Mouse (Mus musculus) cerebellum, adult 2 months (tissue): ENCODE results near the gene Phkb. TPM values are rescaled to one million over a fixed set of nuclear protein-coding genes. Genes with fewer than 3 reads are reported as not detected.
"Not testable (repeated sequence)": the region's sequence is repeated elsewhere in the genome, so short reads cannot be mapped to it uniquely, and the experiment has no call there.

Experiments
- DNase-seq, 2 experiments: peaks; one replicate each; pipeline ENCODE4 v3.0.0; 2021
- H3K27ac ChIP-seq: fragments of 200-500 bp; 2 replicates; pipeline ENCODE4 v1.5.1; 2012; ENCODE audit warnings: low read length, control low read depth, inconsistent platforms; ENCODE audit not compliant: insufficient read depth
- H3K27me3 ChIP-seq: fragments of 200-500 bp; 2 replicates; pipeline ENCODE4 v1.6.1; 2012; ENCODE audit warnings: inconsistent platforms, mild to moderate bottlenecking, low read length, moderate library complexity; ENCODE audit not compliant: control insufficient read depth, insufficient read depth
- H3K4me1 ChIP-seq: fragments of 200-500 bp; 2 replicates; pipeline ENCODE4 v1.6.1; 2011; ENCODE audit warnings: low read length; ENCODE audit not compliant: control insufficient read depth, insufficient read depth
- H3K4me3 ChIP-seq: fragments of 200-500 bp; replicated peaks from 2 replicates; pipeline ENCODE3; 2011; ENCODE audit warnings: mild to moderate bottlenecking, low read depth, low read length, control low read depth; ENCODE audit not compliant: insufficient read depth
- CTCF ChIP-seq: fragments of 200-500 bp; IDR thresholded peaks from 2 replicates; pipeline ENCODE4 v1.5.1; 2011; ENCODE audit warnings: low read depth, mild to moderate bottlenecking, control low read depth, low read length, moderate library complexity, borderline replicate concordance; ENCODE audit not compliant: insufficient read depth
- POLR2A ChIP-seq: fragments of 200-500 bp; IDR thresholded peaks from 2 replicates; pipeline ENCODE4 v1.6.1; 2011; ENCODE audit warnings: low read length, control low read depth, borderline replicate concordance; ENCODE audit not compliant: insufficient read depth
- WGBS: fragments of 180-500 bp; shearing (Covaris S2); methylation state at CpG from one replicate; pipeline ENCODE4 v1.1.7; 2018; 5-methylcytosine and 5-hydroxymethylcytosine counted together
- polyA plus RNA-seq: library from polyadenylated mRNA; depleted of rRNA; stranded (reverse); fragments of >200 nt; gene quantifications from 2 replicates; pipeline ENCODE4 v1.2.3, GENCODE M21; 2012

The Phkb gene
- polyA plus RNA-seq, 1 experiment: 34.4 TPM

DNA sequence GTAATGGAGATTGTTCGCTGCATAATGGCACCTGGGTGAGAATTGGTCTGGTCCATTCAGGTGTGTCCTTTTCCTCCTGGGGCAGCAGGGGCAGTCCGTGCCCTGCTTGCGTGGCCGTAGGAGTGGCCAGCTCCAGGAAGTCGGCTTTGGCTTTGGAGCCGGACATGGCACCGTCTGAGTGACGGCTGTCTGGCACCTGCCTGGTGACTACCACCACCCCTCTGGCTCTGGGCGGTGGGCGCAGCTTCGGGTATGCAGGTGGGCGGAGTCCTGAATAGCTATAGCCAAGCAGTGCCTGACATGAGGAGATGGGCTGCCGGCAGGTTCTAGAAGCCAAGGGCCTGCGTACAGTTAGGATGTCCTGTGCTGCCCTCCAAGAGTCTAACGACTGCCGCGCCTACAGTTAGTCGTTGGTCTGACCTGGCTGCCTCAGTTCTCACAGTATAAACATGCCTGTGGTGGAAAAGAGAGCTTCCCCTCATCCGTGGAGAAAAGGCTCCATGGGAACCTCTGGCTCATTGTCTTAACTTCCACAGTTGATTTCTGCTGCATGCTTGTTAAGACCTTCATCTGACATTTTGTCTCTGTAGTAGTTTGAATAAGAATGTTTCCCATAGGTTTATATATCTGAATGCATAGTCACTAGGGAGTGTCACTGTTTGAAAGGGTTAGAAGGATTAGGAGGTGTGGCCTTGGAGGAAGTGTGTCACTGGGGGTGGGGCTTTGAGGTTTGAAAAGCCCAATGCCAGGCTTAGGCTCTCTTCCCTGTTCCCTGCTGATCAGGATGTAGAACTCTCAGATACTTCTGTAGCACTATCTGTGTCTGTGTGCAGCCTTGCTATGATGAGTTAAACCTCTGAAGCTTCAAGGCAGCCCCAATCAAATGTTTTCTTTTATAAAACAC is 13.7 kb downstream of the Phkb start:
- Histone ChIP-seq H3K27ac (no peak overlapping the region), H3K27me3 (no peaks in the 10 kb centered on the region), H3K4me1 (no peaks in the 10 kb centered on the region), H3K4me3 (no peak overlapping the region)
- no peak for DNase-seq
- TF ChIP-seq POLR2A (no peak), CTCF (no peak)
- 88% methylated on average over 19 of the region's 19 CpGs for WGBS

DNA sequence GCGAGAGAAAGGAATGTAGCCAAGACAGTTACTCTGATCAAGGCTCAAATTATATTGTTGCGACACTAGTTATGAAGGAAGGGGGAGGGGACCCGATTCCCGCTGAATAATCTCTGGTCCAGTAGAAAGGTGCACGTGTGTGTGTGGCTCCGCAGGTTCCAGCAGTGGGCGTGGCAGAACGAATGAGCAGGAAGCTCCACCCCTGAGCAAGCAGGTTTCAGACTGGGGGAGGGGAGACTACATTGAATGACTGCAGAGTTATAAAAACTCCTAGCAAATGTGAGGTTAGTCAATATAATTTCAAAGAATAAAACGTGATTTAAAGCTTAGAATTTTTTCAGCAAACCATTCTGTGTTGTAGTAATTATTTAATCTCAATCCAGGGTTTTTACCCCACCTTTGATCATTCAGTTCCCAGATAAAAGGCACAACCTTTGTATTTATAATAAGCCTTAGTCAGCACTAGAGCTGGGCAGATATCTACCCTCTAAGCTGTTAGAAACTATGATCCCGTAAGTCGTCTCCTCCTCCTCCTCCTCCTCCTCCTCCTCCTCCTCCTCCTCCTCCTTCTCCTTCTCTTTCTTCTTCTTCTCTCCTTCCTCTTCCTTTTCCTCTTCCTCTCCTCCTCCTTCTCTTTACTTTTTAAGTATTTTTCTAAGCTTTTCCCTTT is 16.6 kb downstream of the Phkb start:
- not testable (repeated sequence) for DNase-seq

DNA sequence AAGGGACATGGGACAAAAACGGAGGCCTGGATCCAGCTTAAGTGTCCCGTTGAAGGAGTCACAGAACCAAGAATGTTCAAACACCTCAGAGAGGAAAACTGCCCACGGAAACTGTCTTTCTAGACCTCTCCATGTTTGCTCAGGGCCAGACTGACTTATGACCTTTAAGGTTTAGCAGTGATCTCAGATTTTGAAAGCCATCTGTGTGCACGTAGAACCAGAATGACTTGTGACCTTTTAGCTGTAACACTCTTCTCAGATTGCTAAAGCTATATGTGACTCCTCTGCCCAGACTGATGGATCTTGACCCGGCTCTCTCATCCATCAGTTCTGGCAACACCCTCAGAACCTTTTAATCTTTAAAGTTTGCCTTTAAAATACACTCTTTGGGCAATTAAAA is 19.9 kb downstream of the Phkb start:
- Histone ChIP-seq H3K4me1 (peaks cover 9% of the 10 kb centered on the region; the same call in 1 of the 2 replicates), H3K27me3 (no peaks in the 10 kb centered on the region), H3K27ac (no peak overlapping the region), H3K4me3 (no peak overlapping the region)
- no peak for DNase-seq
- 95% methylated on average over 5 of the region's 5 CpGs for whole genome bisulfite sequencing
- TF ChIP-seq CTCF (no peak), POLR2A (no peak)

More for the DNA sequence above, 16.6 kb downstream of the Phkb start:
- not testable (repeated sequence) for H3K27me3 ChIP-seq, H3K4me1 ChIP-seq, H3K27ac ChIP-seq, H3K4me3 ChIP-seq
- WGBS: 63% methylated on average over 11 of the region's 11 CpGs

DNA sequence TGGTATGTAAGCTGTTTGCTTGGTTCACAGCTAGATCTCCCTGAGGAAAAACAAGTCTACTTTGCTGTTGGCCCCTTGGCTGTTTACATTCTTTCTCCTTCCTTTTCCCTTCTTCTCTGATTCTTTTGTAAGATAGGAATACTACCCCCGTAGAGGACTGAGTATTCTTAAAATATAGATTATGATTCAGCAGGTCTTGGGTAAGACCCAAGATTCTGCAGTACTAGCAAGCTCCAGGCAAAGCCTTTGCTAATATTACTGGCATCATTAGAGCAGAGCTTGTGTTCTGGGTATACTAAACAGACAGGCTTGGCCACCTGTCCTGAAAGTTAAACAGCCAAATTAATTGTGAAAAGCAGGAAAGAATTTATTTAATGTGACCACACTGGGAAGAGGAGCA is 21.6 kb downstream of the Phkb start:
- Histone ChIP-seq H3K4me1 (peaks cover 9% of the 10 kb centered on the region; the same call in 1 of the 2 replicates), H3K27ac (no peak overlapping the region), H3K4me3 (no peak overlapping the region), H3K27me3 (no peaks in the 10 kb centered on the region)
- no peak for TF ChIP-seq POLR2A
- TF ChIP-seq CTCF: no peak
- no peak for DNase-seq
- 11% methylated on average over 1 of the region's 1 CpGs for WGBS

DNA sequence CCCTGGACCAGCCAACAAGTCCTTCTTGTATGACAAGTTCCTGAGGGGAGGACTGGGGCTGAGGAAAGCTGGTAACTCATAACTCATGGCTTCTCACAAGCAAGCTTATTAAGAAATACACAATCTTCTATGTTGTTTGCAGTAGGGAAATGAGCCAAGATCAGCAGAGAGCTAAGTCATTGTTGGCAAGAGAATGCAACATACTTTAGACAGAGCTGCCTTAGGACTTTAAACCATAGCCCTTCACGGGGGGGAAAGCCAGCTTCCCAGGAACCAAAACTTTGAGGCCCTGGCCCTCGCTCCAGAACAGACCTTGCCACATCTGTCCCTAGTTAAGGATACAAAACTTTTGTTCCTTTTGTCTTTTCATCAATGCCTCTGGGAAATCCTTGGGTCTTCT is 30.9 kb downstream of the Phkb start:
- no peak for DNase-seq
- H3K27ac ChIP-seq: no peak overlapping the region
- no peaks in the 10 kb centered on the region for H3K4me1 ChIP-seq
- TF ChIP-seq POLR2A: no peak
- no peak for TF ChIP-seq CTCF
- H3K4me3 ChIP-seq: no peak overlapping the region
- WGBS: 37% methylated on average over 2 of the region's 2 CpGs
- no peaks in the 10 kb centered on the region for H3K27me3 ChIP-seq

DNA sequence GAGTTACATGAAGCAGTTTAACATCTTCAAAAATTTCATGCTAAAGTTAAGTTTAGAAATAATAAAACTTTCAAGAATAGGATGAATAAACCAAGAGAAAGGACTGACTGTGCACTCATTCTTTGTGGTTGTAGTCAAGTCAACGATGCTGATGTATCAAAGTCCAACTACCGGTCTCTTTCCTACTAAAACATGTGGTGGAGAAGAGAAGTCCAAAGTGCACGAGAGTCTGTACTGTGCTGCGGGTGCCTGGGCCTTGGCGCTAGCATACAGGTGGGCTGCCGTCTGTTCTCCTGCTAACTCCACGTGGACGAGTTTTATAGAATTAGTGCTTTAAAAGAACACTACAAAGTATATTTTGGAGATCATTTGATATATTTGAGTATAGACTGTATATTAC is 37.2 kb downstream of the Phkb start:
- TF ChIP-seq CTCF (no peak), POLR2A (no peak)
- WGBS: 94% methylated on average over 8 of the region's 8 CpGs
- DNase-seq: no peak

DNA sequence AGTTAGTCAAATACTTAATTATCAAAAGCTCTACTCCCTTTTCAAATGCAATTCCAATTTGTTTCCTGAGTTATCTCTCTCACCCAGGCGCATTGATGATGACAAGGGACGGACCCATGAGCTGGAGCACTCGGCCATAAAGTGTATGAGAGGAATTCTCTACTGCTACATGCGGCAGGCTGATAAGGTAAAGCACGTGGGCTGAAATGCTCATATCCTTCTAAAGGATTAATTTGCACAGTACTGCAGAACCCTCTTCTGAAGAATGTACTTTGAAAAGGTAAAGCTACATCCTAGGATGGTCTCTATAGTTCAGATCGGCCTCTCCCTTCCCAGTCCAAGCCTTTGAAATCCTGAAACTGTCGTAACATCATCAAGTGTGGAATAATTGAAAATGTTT is 38.9 kb downstream of the Phkb start:
- H3K27me3 ChIP-seq: no peaks in the 10 kb centered on the region
- DNase-seq: no peak
- no peak overlapping the region for H3K27ac ChIP-seq
- TF ChIP-seq CTCF (no peak), POLR2A (no peak)
- 93% methylated on average over 7 of the region's 7 CpGs for WGBS
- H3K4me3 ChIP-seq: no peak overlapping the region
- no peaks in the 10 kb centered on the region for H3K4me1 ChIP-seq

More for the DNA sequence above, 37.2 kb downstream of the Phkb start:
- no peaks in the 10 kb centered on the region for H3K27me3 ChIP-seq
- H3K27ac ChIP-seq: no peak overlapping the region
- H3K4me3 ChIP-seq: no peak overlapping the region
- H3K4me1 ChIP-seq: no peaks in the 10 kb centered on the region

DNA sequence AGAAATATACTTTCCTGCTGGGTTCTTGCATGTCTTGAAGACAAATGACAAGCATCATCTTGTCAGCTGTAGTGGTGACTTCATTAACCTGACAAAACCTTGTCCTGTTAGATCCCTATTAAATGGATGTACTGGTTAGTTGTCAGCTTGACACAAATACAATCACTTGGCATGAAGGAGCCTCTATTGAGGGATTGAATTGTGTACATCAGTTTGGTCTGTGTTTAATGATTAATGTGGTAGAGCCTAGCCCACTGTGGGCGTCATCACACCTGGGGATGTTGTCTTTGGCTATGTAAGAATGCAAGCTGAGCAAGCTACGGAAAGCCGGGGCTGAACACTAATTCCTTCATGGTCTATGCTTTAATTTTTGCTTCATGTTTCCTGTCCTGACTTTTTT is 44.1 kb downstream of the Phkb start:
- Histone ChIP-seq H3K4me1 (no peaks in the 10 kb centered on the region), H3K27me3 (no peaks in the 10 kb centered on the region), H3K27ac (no peak overlapping the region), H3K4me3 (no peak overlapping the region)
- no peak for DNase-seq
- 96% methylated on average over 3 of the region's 3 CpGs for WGBS
- TF ChIP-seq CTCF (no peak), POLR2A (no peak)
